Mouse (Mus musculus) inflammation-experienced regulatory T-cells (primary cell): ENCODE data around the gene Tas2r120. TPM values are rescaled to one million over a fixed set of nuclear protein-coding genes. Genes with fewer than 3 reads are reported as not detected.

Experiments used
- polyA plus RNA-seq, 2 experiments: library from polyadenylated mRNA; unstranded; fragments of 100-300 nt; shearing (Covaris generic); gene quantifications; one replicate each; pipeline ENCODE4 v1.2.1; 2017

Tas2r120 gene
- polyA plus RNA-seq, result not detected

GRCm38 (mm10) chr6:132656653-132657052, at the start of gene Tas2r120:
Tas2r120 (plus strand) TSS chr6:132656953.

GRCm38 (mm10) chr6:132651426-132651825, 5.3 kb upstream of the Tas2r120 start, which contains the start of gene A630073D07Rik:
A630073D07Rik (minus strand) TSS chr6:132651526.

GRCm38 (mm10) chr6:132700907-132701306, 44.2 kb downstream of the Tas2r120 start, which contains the start of gene Tas2r121:
Tas2r121 (minus strand) TSS chr6:132701007.

Other genes starting within 250 kb of the Tas2r120 start
- not detected for gene Prh1, start 87.1 kb upstream of the Tas2r120 start, polyA plus RNA-seq
- not detected for gene Prp2, start 61.0 kb upstream of the Tas2r120 start, polyA plus RNA-seq
- 1 to 10 TPM in 1 of 2 experiments, not detected in 1; 1.8 TPM for gene A630073D07Rik, start 5.4 kb upstream of the Tas2r120 start, polyA plus RNA-seq
- gene Tas2r121, start 44.1 kb downstream of the Tas2r120 start, polyA plus RNA-seq, result not detected
- under 1 TPM in 1 of 2 experiments, not detected in 1; 0.23 TPM for gene Tas2r122, start 55.0 kb downstream of the Tas2r120 start, polyA plus RNA-seq
- not detected for gene Tas2r115, start 81.1 kb downstream of the Tas2r120 start, polyA plus RNA-seq
- not detected for gene Tas2r124, start 97.8 kb downstream of the Tas2r120 start, polyA plus RNA-seq
- gene Tas2r102, start 105.2 kb downstream of the Tas2r120 start, polyA plus RNA-seq, result not detected
- gene Tas2r136, start 121.2 kb downstream of the Tas2r120 start, polyA plus RNA-seq, result not detected
- gene Tas2r117, start 145.9 kb downstream of the Tas2r120 start, polyA plus RNA-seq, result under 1 TPM in 1 of 2 experiments, not detected in 1; 0.73 TPM
- gene Tas2r123, start 190.2 kb downstream of the Tas2r120 start, polyA plus RNA-seq, result not detected
- not detected for gene Tas2r116, start 198.5 kb downstream of the Tas2r120 start, polyA plus RNA-seq
- not detected for gene Tas2r110, start 211.1 kb downstream of the Tas2r120 start, polyA plus RNA-seq
- not detected for gene Tas2r113, start 236.1 kb downstream of the Tas2r120 start, polyA plus RNA-seq